Mouse (Mus musculus) right cerebral cortex, postnatal 14 days (tissue): ENCODE data around the gene Zfp472.

Experiments
- DNase-seq: peaks from one replicate; pipeline ENCODE4 v3.0.0; 2022

Gene Zfp472

DNA sequence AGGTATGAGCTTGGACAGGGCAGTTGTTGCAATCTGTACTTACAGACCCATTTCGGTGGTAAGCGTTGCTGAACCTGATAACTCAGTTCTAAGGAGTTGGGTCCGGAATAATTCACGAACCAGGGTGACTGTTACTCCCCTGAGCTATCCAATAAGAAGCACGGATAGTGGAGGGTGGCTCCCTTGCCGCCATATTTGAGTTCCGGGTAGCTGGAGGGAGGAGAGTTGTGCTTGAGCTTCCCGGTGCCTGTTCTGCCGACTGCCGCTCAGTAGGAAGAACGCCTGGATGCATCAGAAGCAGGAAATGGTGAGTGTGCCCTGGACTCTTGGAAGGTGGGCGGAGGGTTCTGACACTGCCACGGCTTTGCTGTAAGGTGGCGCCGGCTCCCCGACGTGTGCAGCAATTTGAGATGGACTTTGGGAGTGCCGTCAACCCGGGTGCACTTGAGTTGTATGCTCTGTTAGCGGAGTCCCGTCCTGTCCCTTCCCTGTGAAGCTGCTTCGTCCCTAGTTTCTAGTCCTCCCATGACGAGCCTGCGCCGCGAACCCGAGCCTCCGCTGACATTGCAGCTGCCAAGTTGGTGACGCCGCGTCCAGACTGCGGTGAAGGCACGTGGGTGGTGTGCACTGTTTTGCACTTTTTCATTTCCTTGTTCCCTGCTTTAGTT is at the start of gene Zfp472:
TSS of gene Zfp472 (plus strand) at position 192 of the 668 bp plus-strand sequence.
- peak; percentile 79 for DNase-seq

DNA sequence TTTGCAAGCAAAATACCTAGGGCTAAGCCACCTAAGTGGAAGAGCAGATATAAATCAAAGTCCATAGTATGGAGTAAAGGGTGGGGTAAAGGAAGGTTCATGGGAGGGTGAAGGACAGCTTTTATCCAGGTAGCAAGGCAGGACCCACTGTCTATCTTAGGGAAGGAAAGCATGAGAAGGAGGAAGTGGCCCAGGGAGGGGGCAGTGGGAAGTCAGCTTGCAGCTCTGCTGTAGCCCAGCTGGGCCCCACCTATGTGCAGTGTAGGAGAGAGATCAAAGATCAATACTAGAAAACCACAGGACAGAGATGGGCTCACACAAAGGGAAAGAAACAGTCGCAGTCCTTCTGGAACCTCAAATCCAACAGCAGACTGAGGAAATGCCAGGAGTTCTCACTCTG is 49.5 kb upstream of the Zfp472 start:
- no peak for DNase-seq

DNA sequence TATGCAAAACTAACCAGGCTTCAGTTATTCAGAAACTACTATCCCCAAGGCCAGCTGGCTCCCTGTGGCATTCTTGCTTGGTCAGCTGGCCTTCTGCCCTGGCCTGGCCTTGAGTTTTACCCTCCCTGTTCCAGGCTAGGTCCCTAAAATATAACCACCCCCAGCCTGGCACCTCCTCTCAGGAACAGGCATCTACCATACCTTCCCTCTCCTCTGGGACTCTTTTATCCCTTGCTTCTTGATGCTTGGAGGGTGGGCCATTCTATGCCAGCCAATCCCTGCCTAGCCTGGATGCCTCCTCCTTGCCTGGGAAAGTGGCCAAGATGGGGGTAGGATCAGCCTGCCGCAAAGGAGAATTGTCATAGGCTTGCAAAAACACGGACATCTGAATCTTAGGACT is 48.5 kb upstream of the Zfp472 start, which contains the start of gene Cyp4f14:
TSS of gene Cyp4f14 (minus strand) at position 212 of the 400 bp plus-strand sequence.
- no peak for DNase-seq

DNA sequence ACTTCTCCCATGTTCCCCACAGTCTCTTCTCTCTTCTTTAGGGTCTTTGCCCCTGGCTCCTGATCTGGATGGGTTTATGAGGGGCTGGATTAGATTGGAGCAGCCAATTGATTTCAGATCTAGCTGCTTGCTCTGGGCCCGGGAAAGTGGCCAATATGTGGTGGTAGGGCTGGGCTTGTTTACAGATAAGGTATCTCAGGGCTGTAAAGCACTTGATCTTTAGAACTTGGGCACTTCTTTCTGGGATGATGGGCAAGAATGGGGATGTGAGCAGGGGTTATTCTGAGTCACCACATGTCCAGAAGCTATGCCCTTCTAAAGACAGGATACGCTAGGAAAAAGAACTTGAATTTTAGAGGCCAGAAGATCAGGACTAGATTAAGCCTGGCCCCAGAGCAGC is 46.5 kb upstream of the Zfp472 start:
- no peak for DNase-seq

DNA sequence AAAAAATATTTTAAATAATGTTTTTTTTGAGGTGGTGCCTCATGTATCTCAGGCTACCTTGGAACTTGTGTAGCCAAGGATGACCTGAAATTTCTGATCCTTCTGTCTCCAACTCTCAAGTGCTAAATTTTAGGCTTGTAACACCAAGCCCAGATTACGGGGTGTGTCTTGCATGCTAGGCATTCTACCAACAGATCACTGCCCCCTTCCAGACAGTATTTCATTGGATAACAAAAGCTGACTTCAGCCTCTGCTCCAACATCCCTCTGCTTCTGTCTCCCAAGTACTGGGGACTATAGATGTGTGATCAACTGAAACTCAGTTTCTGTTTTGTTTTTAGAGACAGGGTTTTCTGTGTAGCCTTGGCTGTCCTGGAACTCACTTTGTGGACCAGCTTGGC is 41.9 kb upstream of the Zfp472 start:
- no peak for DNase-seq

DNA sequence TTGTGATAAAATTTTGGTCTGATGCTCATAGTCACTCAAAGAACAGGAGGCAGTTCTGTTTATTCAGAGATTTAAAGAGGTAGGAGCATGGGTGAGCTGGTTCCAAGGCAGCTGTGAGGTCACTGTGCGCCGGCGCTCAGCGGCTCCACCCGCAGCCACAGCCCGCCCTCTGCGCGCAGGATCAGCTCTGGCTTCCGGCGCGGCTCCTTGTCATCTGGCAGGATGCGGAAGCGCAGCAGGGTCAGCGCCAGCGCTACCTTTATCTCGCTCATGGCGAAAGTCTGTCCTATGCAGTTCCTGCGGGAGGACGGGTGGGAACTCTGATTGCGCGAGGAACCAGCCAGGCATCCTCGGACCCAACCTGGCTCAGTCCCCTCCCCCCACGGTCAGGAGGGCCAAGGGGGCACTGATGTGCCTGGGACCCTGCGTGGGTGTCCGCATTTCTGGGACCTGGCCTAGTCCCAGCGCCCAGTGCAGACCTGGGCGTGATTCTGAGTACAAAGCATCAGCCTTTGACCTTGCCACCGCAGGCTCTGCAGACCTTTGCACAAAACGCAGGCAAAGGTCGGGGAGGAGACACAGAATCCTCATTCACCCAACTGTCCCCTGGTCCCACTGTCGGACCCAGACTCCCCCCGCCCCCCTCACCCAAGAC is 40.8 kb upstream of the Zfp472 start:
- peak; percentile 72 for DNase-seq

DNA sequence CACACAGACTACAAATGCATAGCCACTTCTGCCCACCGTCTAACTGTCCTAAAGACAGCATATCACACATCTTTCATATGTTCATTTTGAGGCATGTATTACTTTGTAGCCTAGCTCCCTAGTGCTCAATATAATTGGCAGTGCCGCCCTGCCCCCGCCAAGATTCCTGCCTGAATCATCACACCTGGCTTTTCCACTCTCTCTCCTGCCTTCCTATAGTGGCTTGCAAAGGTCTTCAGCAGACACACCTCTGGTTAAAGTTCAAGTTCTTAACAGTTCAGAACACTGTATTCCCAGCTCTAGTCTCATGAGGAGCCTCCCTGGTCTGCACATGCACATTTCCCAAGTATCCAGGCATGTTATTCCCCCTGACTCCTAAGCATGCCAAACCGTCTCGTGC is 37.8 kb upstream of the Zfp472 start:
- DNase-seq = no peak

DNA sequence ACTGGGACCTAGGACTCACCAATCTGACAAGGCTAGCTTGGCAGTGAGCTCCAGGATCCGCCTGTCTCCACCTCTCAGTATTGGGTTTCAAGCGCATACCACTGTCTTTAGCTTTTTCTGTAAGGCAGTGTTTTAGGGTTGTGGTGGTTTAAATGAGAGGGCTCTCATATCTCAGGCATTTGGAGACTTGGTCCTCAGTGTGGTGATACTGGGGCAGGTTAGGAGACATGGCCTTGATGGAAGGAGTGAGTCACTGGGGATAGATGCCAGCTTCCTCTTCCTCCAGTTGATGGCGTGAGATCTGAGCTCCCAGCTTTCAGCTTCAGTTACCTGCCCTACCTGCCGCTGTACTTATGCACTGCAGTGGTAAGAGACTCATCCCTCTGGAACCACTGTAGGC is 25.8 kb upstream of the Zfp472 start:
- no peak for DNase-seq

DNA sequence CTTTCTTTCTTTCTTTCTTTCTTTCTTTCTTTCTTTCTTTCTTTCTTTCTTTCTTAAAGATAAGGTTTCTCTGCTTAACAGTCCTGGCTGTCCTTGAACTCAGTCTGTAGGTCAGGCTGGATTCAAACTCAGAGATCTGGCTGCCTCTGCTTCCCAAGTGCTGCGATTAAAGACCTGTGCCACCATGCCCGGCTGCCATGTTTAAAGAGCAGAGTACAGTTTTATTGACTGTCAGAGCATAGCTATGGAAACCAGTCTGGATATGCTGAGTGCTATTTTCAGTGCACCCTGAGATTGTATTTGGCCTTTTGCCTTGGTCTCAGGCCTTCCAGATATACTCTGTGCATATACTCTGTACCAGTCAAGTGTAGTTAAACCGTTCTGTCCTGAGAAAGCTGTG is 22.0 kb upstream of the Zfp472 start:
- DNase-seq = no peak

DNA sequence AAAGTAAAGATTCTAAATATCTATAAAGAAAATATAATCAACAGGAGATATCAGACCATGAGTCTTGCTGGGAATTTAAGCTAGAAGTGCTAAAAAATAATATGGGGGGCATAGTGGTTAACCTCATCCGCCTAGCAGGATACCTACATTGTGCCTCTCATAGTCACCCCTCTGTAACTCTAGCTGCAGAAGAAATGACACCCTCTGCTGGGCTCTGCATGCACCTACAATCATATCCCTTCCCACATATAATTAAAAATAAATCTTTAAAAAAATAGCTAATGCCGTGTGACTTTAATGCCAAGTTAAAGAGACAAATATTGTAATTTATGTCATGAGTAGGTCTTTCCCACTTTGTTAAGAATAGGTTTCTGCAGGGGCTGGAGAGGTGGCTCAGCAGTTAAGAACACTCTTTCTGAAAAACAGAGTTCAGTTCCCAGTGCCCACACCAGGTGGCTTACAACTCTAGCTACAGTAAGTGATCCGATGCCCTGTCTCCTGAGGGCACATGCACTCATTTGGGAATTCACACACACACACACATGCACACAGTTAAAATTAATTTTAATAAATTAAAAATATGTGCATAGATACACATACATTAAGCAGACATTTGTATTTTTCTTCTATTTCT is 21.1 kb upstream of the Zfp472 start:
- DNase-seq = no peak

DNA sequence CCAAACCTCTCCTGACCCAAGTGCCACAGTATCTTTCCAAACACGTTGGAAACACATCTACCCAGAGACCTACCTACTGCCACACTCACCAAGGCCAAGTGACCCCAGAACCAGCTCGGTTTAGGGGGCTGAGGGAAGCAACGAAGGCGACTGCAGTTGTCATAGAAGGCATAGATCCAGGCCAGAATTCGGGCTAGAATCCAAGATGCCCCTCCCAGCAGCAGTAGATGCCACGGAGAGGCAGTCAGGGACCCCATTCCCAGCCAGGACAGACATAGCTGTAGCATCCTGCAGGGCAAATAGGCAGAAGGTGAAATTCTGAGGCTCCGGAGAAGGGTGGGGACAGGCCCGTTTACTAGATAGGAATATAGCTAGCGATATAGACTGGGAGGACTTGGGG is 18.9 kb upstream of the Zfp472 start:
- DNase-seq = no peak

DNA sequence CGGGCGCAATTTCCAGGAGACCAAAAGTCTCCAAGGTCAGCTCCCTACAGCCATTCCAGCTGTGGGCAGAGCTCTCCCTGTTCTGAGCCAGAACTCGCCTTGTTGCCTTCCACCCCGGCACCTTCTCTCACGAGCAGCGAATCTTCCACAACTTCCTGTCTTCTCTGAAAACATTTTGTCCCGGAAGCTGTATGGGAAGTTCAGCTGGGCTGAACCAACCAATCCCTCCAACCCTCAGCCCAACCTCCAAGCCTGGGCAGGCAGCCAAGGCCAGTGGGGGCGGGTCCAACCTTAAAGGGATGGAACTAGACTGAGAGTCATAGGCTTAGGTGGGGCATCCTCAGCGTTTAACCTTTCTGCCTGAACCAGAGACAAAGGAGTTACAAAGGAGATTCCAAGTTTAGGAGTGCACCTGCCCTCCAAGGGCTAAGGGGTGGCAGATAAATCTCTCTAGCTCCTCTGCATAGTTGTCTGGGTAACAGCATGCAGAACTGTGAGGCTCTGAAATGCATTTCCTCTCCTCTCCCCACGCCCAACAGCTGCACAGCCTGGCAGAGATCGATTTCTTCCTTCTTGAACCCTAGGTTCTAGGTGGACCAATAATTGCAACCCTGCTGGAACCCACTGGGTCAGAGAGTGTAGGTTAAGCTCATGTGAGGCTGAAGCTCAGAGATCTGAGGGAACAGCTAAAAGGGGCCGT is 18.2 kb upstream of the Zfp472 start, which contains the start of gene Cyp4f13:
TSS of gene Cyp4f13 (minus strand) at position 188 of the 700 bp plus-strand sequence.
- DNase-seq = peak; percentile 92

DNA sequence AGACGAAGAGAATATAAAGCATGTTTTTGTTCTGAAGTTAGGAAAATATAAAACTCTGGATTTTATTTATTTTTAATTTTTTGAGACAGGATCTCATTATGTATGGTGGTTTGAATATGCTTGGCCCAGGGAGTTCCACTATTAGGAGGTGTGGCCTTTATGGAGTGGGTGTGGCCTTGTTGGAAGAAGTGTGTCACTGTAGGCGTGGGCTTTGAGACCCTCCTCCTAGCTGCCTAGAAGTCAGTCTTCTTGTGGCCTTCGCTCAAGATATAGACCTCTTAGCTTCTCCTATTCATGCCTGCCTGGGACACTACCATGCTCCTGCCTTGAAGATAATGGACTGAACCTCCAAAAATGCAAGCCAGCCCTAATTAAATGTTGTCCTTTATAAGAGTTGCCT is 15.5 kb upstream of the Zfp472 start:
- DNase-seq = no peak

DNA sequence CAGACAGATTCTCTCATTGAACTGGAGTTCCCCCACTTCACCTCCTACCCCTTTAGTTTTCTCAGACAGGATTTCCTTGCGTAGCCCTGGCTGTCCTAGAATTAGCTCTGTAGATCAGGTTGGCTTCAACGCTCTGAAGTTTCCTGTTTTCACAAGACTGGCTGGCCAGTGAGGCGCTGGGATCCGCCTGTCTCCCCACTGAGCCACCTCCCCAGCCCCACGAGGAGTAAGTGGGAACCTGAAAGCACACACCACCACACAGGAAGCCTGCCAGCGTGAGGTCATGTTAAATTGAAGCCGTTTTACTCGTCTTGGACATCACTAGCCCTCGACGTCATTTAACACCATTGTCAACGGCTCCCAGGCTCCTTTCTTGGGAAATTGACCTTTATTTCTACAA is 14.6 kb upstream of the Zfp472 start:
- no peak for DNase-seq

DNA sequence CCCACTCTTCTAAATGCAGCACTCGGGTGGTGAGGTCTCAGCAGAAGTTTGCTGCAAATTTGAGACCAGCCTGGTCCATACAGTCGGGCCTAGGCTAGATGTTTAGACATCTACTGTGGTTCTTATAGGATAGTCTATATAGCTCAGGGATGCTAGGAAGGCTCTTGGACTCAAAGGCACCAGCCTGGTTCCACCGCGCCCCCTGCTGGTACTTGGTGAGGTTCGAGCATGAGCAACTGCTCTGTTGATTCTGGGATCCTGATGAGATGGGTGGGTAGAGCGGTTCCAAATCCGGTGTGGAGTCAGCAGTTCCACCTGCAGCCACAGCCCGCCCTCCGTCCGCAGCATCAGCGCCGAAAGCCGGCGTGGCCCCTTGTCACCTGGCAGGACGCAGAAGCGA is 14.2 kb upstream of the Zfp472 start:
- peak; percentile 96 for DNase-seq

DNA sequence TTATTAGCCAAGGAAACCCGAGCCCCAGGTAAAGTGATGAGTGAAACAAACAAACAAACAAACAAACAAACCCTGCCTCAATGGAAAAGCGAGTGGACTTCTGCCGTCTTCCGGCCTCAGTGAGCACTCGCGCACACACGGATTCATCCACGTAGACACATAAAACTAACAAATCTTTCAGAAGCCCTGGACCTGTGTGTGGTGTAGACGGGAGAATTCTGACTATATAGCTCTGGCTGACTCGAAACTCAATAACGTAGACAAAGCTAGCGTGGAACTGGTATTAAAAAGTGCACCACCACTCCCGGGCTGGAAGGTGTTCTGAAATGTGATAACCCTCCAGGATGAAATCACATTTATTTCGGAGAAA is 376 bp upstream of the Zfp472 start:
- DNase-seq = no peak

DNA sequence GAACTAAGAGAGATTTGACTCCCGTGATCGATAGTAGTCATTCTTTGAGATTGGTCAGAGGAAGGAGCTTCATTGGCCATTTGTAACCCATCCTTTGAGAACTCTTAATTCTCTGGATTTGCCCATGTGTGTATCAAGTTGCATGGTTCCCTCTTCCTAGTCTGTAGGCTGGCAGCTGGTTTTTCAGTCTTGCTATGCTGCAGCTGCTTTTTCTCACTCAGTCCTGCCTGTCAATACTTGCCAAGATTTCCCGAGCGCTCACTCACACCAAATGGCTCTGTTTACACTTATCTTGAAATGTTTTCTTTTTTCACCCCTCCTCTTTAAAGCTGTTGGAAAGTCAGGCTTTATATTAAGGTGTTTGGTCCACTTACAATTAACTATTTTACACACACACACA is 15.7 kb downstream of the Zfp472 start:
- DNase-seq = no peak

DNA sequence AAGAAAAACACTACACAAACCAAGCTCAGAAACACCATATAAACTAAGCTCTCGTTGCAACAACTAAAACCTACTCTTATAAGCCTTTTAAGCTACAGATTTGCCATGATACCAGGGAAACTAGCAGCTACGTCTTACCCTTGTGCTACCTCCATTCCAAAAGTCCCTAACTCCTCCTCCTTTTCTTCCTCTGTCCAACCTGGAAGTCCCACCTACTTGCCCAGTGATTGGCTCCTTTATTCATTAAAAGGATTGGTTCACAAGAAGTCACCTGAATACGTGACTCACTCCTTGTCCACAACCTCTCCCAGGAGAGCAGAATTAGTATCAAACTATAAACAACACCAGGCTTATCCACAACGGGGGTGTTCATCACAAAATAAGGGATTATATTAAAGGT is 20.7 kb downstream of the Zfp472 start:
- no peak for DNase-seq

DNA sequence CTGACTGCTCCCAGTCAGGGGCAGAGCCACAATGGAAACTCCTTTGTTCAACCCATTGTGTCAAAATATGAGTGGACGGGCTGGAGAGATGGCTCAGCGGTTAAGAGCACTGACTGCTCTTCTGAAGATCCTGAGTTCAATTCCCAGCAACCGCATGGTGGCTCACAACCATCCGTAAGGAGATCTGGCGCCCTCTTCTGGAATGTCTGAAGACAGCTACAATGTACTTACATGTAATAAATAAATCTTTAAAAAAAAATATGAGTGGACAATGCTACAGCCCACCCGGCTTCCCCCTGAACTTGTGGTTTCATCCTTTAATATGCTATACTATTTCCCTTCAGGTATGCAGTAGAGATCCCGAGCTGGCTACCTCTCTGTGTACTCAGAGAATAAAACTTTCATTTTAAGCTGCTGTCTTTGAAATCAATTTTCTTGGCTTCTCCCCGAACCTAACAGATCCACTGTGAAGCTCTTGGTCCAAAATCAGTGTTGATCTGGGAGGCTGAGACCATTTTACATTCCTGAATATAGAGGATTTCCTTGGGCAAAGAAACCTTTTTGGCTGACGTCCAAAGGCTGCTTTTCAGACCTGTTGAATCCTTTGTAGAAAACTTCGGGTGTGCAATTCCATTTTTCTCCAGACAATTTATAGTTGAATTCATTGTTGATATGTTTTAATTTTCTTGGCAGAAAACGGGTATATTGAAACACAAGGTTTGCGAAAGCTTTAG is 26.5 kb downstream of the Zfp472 start:
- no peak for DNase-seq

DNA sequence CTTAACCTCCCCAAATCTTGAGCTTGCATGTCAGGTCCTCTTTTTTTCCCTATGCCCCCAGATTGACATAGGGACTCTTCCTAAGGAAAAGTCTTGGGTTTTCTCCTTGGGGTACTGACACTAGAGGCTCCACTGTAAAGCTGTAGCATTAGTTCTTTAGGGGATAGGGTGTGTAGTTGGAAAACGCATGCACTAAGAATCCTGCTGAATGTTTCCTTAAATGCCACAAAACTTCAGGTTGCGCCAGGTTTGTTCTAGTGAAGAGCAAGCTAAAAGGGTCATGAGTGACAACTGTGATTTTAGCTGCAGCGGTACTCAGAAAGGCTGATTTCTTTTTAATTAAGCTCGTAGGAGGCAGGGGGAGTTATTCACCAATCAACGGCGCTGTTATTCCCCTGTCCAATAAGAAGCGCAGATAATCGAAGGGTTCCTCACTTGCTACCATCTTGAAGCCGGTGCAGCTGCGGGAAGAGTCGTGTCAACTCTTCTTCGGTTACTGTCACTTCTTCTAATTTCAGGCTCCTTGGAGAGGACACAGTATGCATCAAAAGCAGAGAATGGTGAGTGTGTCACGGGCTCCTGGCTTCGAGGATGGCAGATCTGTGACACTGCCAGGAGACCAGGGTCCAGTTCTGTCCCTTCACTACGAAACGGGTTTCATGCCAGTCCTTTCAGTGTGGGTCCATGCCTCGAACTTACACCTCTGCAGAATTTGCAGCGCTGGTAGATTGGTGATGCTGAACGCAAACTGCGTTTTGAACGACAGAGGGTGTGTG is 27.3 kb downstream of the Zfp472 start, which contains the start of gene Zfp952:
TSS of gene Zfp952 (plus strand) at position 431 of the 776 bp plus-strand sequence.
- DNase-seq = peak; percentile 72

DNA sequence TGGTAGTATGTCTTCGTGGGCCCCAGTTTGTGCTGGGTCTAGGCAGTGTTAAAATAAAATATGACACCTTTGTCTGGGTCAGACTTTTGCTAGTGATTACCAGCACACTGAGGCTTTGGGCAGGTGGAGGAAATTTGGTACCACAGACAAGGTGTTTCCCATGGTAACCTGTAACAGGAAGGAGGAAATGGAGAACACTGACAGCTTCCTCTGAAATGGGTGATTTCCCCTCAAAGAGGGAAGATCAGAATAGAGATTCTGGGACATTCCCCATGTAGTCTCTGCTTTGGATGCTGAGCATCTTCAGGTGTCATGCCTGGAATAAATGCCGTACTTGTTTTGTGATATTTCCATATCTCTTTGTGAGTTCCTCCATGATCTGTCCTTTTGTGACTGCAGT is 32.9 kb downstream of the Zfp472 start:
- no peak for DNase-seq

DNA sequence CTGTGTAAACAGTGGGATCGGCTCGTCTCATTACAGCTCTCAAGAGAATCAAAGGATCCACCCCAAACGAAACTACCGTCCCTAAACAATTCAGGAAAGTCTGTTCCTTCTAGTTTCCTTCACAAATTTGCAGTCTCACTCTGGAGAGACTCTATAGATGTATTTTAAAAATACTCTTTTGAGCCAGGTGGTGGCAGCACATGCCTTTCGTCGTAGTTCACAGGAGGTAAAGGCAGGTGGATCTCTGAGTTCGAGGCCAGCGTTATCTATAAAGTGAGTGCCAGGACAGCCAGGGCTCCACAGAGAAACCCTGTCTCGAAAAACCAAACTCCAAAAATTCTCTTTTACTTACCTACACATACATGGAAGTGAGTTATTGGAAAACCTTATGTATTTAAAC is 42.7 kb downstream of the Zfp472 start:
- no peak for DNase-seq
